Mouse (Mus musculus) CD4-positive, CD25-positive, alpha-beta regulatory T cell (primary cell): Measurements from ENCODE around the gene Rara. TPM values are rescaled to one million over a fixed set of nuclear protein-coding genes. Genes with fewer than 3 reads are reported as not detected.

Source experiments
- polyA plus RNA-seq: library from polyadenylated mRNA; unstranded; fragments of 100-300 nt; shearing (Covaris generic); gene quantifications from one replicate; pipeline ENCODE4 v1.2.1, GENCODE M21; 2017

Rara gene
- 68.8 TPM for polyA plus RNA-seq

DNA sequence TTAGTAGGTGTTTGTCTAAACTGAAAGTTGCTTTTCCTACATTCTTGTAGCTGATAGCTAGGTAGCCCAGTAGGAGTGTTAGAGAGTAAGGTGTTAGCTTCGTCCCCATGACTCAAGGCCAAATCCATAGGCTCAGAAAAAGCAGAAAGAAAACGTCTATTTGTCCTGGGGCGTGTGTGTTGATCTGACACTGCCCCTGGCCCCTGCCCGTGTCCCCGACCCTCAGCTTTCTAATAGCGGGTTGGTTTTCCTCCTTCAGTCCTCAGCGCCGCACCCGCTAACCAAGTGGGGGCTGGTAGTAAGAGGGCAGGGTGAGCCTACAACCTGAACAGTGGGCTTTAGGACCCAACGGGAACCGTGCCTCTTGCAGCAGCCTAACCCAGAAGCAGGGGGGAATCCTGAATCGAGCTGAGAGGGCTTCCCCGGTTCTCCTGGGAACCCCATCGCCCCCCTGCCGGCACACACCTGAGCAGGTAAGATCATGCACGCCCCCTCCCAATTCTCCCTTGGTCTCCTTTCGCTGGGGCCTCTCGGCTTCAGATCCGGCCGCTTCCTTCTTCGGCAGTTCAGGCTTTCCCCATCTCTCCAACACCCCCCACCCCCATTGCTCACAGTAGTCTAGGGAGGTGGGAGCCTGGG, at the start of gene Rara:
TSS of gene Rara (plus strand) at position 381 of the 639 bp plus-strand sequence.

DNA sequence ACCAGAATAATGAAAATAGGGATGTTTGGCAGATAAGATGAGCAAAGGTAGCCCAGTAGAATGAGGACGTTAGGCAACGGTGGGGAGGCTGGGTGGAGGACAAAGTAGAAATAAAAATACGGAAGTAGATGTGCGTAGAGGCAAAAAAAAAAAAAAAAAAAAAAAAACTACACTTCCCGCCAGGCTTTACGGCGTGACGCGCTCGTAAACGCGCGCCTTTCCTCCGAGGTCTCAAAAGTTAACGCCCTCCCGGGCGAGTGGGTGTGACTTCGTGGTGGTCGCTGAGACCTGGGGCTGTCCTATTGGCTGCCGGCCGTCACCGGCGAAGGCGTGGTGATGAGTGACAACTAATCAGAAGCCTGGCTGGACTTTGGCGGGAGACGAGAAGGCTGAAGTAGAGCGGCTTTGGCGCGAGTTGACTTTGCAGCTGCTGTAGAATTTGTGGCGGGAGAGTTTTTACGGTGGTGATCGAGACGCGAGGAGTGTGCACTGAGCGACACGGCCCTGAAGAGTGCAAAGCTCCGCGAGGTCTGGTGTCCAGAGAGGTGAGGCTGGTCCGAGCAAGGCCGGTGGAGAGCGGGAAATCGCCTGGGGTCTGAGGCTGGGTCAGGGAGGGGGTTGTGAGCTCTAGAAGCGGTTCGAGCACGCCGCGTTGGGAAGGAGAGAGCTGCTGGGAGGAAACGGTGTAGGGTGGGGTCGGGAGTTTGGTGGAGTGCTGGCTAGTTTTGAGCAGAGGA, 20.0 kb upstream of the Rara start, which contains the start of gene Cdc6:
TSS of gene Cdc6 (plus strand) at position 365 of the 737 bp plus-strand sequence.

DNA sequence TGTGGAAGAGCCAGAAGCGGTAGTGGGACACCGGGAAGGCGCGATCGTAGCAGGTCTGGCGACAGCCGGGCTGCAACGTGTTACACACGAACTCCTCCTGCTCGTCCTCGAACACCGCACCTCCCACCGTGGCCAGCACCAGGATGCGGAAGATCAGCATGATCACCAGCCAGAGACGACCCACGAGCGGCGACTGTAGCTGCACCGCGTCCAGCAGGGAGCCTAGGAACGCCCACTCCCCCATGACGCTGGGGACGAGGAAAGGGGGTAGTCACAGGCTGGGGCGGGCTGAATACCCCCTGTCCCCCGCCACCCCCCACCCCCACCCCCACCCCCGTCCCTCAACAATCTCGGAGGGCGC, 55.1 kb downstream of the Rara start, which contains the start of gene Gjd3:
TSS of gene Gjd3 (minus strand) at position 244 of the 361 bp plus-strand sequence.

DNA sequence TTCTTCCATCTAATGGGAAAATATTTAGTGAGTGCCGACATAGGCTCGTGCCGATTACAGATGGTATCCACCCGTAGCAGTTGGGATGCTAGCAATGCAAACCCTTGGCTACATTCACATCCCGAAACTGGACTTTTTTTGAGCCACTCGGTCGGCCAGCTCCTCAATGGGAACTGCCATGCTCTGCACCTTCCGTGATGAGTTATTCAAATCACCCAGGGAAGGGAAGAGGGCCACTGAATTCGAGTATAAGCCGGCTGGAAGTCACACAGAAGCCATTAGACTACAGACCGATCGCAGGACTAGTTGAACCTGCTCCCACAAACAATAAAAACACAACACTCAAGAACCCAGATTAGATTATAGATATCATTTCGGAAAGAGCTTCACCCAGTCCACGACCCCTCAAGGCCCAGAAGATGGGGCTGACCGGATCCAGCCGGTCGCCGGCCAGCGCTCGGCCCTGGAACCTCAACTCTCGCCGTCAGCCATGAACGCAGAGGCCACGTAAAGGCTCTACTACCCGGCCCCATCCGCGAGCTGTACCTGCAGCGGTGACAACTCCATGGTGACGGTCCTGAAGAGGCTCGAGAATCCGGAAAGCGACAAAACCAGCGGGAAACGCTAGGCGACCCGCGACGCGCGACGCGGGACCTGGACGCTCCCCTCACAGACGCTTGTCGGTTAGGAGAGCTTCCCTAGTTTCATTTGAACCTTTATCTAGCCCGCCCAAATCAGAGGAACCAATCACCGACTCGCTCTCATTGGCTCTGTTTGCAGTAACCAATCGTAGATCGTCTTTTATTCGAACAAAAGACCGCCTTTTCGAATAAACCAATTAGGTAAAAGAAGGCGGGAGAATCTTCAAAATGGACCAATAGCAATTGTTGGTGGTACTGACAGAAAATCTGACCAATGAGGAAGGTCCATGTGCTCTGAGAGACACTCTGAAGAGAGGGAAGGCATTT, 96.2 kb downstream of the Rara start, which contains the start of gene Top2a:
TSS of gene Top2a (minus strand) at position 690 of the 968 bp plus-strand sequence.

Other genes with a start within 250 kb of the Rara start
- 163 TPM for gene Psmd3, start 245.3 kb upstream of the Rara start, polyA plus RNA-seq
- not detected for gene Csf3, start 226.6 kb upstream of the Rara start, polyA plus RNA-seq
- gene Med24, start 198.4 kb upstream of the Rara start, polyA plus RNA-seq, result 55.5 TPM
- 9.1 TPM for gene Thra, start 187.2 kb upstream of the Rara start, polyA plus RNA-seq
- gene Nr1d1, start 152.5 kb upstream of the Rara start, polyA plus RNA-seq, result 4.3 TPM
- 22.0 TPM for gene Msl1, start 132.3 kb upstream of the Rara start, polyA plus RNA-seq
- 88.8 TPM for gene Casc3, start 122.9 kb upstream of the Rara start, polyA plus RNA-seq
- 0.38 TPM for gene Rapgefl1, start 91.0 kb upstream of the Rara start, polyA plus RNA-seq
- gene Wipf2, start 64.2 kb upstream of the Rara start, polyA plus RNA-seq, result 3.2 TPM
- 2.5 TPM for gene Cdc6, start 20.0 kb upstream of the Rara start, polyA plus RNA-seq
- gene Gjd3, start 55.2 kb downstream of the Rara start, polyA plus RNA-seq, result 0.43 TPM
- gene Top2a, start 96.4 kb downstream of the Rara start, polyA plus RNA-seq, result 13.5 TPM
- 335 TPM for gene Igfbp4, start 113.4 kb downstream of the Rara start, polyA plus RNA-seq
- gene Tns4, start 161.5 kb downstream of the Rara start, polyA plus RNA-seq, result 0.20 TPM
- 575 TPM for gene Ccr7, start 227.3 kb downstream of the Rara start, polyA plus RNA-seq